Mouse (Mus musculus): ENCODE data around the gene Gm49325.

- TF ChIP-seq GATA1 (IDR thresholded peaks at IDR 0.05; ENCODE audit: borderline replicate concordance, low read length) (no peak), CTCF (IDR thresholded peaks at IDR 0.05; ENCODE audit: low read depth, low read length) (no peak), TAL1 (conservative IDR thresholded peaks at IDR 0.05; ENCODE audit: low read depth, low read length) (no peak), POLR2AphosphoS5 (IDR thresholded peaks at IDR 0.05; ENCODE audit: insufficient replicate concordance, low read depth, low read length) (no peak), GATA2 (IDR thresholded peaks at IDR 0.05; ENCODE audit: borderline replicate concordance, low read depth, low read length) (no peak)
These were observed 1.9 kb upstream of the Gm49325 start for GRCm38 (mm10) chr10:77604111-77604510.

Data from G1E (cell line).